ENCODE assay signal across 7 mouse cellular contexts in the genomic region with DNA sequence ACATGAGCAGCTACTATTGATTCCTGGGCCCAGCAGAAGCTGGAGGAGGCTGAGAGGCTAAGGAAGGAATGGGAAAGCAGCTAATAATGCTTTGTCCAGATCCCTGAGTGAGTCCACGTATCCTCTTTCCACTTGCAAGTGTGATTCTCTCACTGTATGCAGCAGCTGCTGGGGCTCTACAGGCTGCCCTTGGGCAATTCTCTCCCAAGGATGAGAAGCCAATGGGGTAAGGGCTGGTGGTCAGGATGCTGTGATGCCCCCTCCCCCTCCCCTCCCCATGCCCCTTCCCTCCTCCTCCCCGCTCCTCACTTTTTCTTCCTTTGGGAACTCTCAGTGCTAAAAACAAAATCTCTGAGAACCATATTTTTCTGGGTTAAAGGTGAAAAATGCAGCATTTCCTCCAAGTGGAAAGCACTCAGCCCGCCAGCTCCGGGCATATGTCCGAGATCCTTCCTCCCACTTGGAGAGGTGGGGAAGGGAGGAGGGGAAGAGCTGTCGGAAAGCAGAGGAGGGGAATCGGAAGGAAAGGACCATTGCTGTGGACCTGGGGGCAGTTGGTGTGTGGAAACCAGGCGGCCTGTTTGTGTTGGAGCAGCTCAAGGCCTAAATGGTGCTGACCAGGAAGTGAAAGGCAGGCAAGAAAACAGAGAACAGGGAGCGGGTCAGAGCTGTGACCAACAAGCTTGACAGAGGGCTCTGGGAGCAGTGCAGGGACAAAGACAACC.
DNase-seq lines count a peak whose midpoint lies in the region.

No protein-coding gene starts in this region.

- H3K27ac ChIP-seq in embryonic facial prominence, embryonic 10.5 days (replicated peaks): peak overlapping the region; percentile 71
- H3K27ac ChIP-seq in limb, embryonic 10.5 days: peak overlapping the region; percentile 62

- 0 out of 2 replicates have a peak, but pooled peaks cover 4% of the 10 kb centered on the region for H3K36me3 ChIP-seq in embryonic facial prominence, embryonic 10.5 days (replicated peaks)
- H3K36me3 ChIP-seq in limb, embryonic 10.5 days: 0 out of 2 replicates have a peak, but pooled peaks cover 6% of the 10 kb centered on the region

- 43% methylated on average over 9 of the region's 9 CpGs for WGBS in embryonic facial prominence, embryonic 10.5 days
- 63% methylated on average over 9 of the region's 9 CpGs for WGBS in limb, embryonic 10.5 days

- H3K9me3 ChIP-seq in embryonic facial prominence, embryonic 10.5 days: no peaks in the 10 kb centered on the region
- H3K9me3 ChIP-seq in limb, embryonic 10.5 days (replicated peaks): no peaks in the 10 kb centered on the region

- H3K4me1 ChIP-seq in embryonic facial prominence, embryonic 10.5 days: peaks cover 80% of the 10 kb centered on the region
- peaks cover 63% of the 10 kb centered on the region for H3K4me1 ChIP-seq in limb, embryonic 10.5 days

- intact Hi-C loops in heart, postnatal 10 days (cut with DNase I): no loop called here

- H3K4me3 ChIP-seq in embryonic facial prominence, embryonic 10.5 days: no peak overlapping the region
- no peak overlapping the region for H3K4me3 ChIP-seq in limb, embryonic 10.5 days

- H3K27me3 ChIP-seq in embryonic facial prominence, embryonic 10.5 days (replicated peaks; ENCODE audit: low read depth, poor library complexity, severe bottlenecking): peaks cover 4% of the 10 kb centered on the region; the same call in 1 of the 2 replicates
- no peaks in the 10 kb centered on the region for H3K27me3 ChIP-seq in limb, embryonic 10.5 days (ENCODE audit: low read depth, poor library complexity, severe bottlenecking)

- DNase-seq in adrenal gland, adult 2 months: peak; percentile 52
- DNase-seq in embryonic facial prominence, embryonic 10.5 days (ENCODE audit: low spot score): peak; percentile 42
- peak; percentile 76 to 81 for DNase-seq in heart, postnatal 10 days
- no peak for DNase-seq in limb, embryonic 10.5 days (ENCODE audit: low spot score)
- peak; percentile 54 for DNase-seq in testis, postnatal 14 days (ENCODE audit: low spot score)
- DNase-seq in left cerebral cortex, adult 8-10 months (ENCODE audit: low spot score in 2 of 2): no peak
- no peak for DNase-seq in layer of hippocampus, postnatal 14 days (ENCODE audit: low spot score in 2 of 2)

Comparison
In these comparisons a context has a peak if more than half of its experiments do, and no peak if none do; other contexts are left out.
1. DNase-seq: peak in adrenal gland, adult 2 months (single experiment), embryonic facial prominence, embryonic 10.5 days (single experiment), heart, postnatal 10 days (2 of 2) and testis, postnatal 14 days (single experiment); none in limb, embryonic 10.5 days (single experiment), left cerebral cortex, adult 8-10 months (0 of 2) and layer of hippocampus, postnatal 14 days (0 of 2).